Mouse (Mus musculus): Measurements from ENCODE around the gene Irak1bp1. TPM values are rescaled to one million over a fixed set of nuclear protein-coding genes. Genes with fewer than 3 reads are reported as not detected.

Irak1bp1 gene
- 10 to 100 TPM; 21.9 to 24.5 TPM for total RNA-seq (2021)

- no peak for DNase-seq (ENCODE audit: extremely low spot score in 1 of 2, low spot score in 1 of 2)
Observed at GRCm38 (mm10) chr9:82829007-82829689, at the start of gene Irak1bp1. Irak1bp1 (plus strand) TSS chr9:82829540.

GRCm38 (mm10) chr9:82788375-82788774 is 41.0 kb upstream of the Irak1bp1 start:
- DNase-seq (ENCODE audit: extremely low spot score in 1 of 2, low spot score in 1 of 2): no peak

- no peak for DNase-seq (ENCODE audit: extremely low spot score in 1 of 2, low spot score in 1 of 2)
Observed at GRCm38 (mm10) chr9:82800360-82800759, 29.0 kb upstream of the Irak1bp1 start.

DNA sequence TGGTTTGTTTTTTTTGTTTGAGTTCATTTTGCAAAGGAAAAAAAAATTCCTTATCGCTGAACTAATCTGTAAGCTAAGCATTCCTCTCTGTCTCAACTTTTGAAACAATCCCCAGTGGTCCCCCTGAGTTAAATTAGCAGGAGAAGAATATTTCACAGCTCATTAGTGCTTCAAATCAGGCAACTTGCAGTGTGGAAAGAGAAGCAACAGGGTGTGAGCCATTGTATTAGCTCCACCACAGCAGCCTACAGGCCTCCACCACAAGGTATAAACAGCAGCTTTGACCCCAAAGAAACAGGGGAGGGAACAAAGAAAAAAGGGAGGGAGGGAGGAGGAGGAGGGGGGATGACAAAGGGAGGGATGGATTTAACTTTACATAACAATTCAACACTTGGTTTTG is 22.2 kb upstream of the Irak1bp1 start:
- DNase-seq (ENCODE audit: extremely low spot score in 1 of 2, low spot score in 1 of 2): no peak

GRCm38 (mm10) chr9:82807635-82808034 is 21.7 kb upstream of the Irak1bp1 start:
- DNase-seq (ENCODE audit: extremely low spot score in 1 of 2, low spot score in 1 of 2): no peak

- DNase-seq (ENCODE audit: extremely low spot score in 1 of 2, low spot score in 1 of 2): no peak
Observed at GRCm38 (mm10) chr9:82812172-82812963, 17.0 kb upstream of the Irak1bp1 start.

GRCm38 (mm10) chr9:82814536-82814935 is 14.8 kb upstream of the Irak1bp1 start:
- DNase-seq (ENCODE audit: extremely low spot score in 1 of 2, low spot score in 1 of 2): no peak

DNA sequence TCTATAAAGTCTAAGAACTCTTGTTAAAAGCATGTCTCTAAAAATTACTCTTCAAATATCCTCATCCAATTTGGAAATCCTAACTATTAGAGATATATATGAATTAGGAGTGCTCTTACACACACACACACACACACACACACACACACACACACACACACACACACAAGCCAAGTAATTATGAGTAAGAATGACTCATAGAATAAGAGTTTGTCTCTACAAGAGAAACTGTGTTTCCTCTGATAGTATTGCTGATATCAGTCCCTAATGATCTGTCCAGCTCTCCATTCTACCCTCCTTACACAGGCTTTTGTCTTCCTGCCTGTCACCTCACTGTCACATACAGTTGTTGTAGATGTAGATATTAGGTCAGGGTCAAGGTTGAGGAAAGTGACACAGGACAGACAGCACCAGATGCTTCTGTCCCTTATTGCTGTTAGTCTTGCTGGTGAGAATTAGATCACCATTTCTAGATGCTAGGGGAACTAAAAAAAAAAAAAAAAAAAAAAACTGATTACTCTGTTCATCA is 14.0 kb upstream of the Irak1bp1 start:
- no peak for DNase-seq (ENCODE audit: extremely low spot score in 1 of 2, low spot score in 1 of 2)

DNA sequence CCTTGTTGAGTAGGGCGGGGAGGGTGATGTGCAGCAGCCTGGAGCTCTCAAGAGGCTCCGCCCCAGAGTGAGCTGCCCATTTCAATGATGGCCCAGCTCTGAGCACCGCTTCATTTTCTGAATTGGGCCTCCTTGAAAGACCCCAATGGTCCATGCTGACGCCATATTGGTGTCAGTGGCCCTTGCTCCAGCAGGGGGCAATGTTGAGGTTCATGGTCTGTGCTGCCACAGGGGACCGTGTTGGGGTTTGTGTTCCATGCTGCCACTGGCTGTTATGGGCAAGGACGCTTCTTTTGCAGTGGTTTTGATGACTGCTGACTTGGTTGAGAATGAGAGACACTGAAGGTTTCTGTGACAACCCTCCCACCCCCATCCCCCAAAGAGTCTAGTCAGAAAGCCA is 2.9 kb upstream of the Irak1bp1 start:
- no peak for DNase-seq (ENCODE audit: extremely low spot score in 1 of 2, low spot score in 1 of 2)

DNA sequence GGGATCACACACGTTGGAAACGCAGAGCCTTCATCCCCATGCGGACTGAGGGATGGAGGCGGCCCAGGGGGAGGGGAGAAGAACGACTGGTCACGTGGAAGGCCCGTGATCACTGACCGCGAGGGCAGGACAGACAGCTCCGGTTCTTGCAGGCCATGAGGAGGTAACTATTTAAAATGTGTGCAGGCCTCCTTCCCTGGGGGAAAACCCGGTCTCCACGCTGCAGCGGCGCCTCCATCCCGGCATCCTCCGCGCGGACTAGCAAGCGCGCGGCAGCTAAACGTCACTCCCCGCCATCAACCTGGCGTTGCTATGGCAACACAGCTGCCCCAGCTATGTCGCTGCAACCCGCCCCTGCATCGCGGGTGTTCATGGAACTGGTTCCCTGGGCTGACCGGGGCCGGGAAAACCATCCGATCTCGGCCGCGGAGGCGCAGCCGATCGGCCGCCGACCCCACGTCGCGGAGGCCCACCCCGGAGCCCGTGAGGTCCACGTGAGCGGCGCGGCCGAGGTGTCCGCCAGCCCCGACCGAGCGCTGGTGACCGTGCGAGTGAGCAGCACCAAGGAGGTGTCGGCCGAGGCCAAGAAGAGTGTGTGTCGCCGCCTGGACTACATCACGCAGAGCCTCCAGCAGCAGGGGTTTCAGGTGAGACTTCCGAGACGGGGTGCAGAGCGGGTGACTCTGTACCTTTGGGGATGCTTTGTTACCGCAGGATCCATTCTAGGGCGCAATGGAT is 522 bp downstream of the Irak1bp1 start:
- peak; percentile 80 to 86 for DNase-seq (ENCODE audit: extremely low spot score in 1 of 2, low spot score in 1 of 2)

GRCm38 (mm10) chr9:82831891-82832290 is 2.6 kb downstream of the Irak1bp1 start:
- no peak for DNase-seq (ENCODE audit: extremely low spot score in 1 of 2, low spot score in 1 of 2)

DNA sequence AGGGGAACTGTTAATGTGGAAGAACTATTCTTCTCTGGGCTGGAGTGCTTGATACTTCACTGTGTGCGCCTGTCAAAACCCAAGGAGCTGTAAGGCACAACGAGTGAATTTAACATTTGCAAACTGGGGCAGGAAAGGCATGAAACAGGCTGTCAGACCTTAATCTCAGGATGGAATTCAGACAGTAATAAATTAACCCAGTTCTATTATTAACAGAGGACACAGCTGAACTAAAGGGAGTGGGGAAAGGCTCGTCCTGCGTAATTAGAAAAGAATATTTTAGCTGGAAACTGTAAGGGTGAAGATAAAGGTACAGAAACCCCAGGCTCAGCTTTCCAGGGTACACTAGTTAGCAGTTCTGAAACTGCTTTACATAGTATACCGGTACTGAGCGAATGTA is 6.6 kb downstream of the Irak1bp1 start:
- DNase-seq (ENCODE audit: extremely low spot score in 1 of 2, low spot score in 1 of 2): no peak

DNA sequence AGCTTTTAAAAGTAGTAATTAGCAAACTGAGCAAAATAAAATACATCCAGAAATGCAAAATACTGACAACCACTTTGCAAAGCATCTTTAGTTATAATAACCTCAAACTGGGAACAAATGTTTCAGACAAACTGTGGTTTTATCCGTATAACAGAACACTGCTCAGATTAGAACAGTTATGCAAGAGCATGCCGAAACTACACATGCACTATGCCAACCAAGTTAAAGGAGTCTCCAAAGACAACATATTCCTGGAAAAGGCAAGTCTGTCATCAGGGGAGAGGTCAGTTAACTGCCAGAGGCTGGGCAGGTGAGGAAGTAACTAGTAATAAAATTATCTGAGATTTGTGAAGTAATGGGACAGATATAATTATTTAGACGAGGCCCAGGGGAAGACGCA is 13.3 kb downstream of the Irak1bp1 start:
- DNase-seq (ENCODE audit: extremely low spot score in 1 of 2, low spot score in 1 of 2): no peak

DNA sequence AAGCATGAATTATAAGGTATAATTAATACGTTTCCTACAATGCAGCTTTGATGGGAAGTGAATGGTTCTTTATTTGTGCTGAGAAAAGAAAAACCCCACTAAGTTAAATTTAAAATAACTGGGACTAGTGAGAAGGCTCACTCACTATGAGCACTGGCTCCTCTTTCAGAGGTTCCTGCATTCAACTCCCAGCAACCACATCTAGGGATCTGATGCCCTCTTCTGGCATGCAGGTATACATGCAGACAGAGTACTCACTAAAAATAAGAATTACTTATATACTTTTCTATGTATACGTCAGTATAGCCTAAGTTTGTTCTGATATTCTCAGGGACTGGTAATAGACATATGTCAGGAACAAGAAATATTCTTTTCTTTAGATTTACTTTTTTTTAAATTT is 24.7 kb downstream of the Irak1bp1 start:
- DNase-seq (ENCODE audit: extremely low spot score in 1 of 2, low spot score in 1 of 2): no peak

DNA sequence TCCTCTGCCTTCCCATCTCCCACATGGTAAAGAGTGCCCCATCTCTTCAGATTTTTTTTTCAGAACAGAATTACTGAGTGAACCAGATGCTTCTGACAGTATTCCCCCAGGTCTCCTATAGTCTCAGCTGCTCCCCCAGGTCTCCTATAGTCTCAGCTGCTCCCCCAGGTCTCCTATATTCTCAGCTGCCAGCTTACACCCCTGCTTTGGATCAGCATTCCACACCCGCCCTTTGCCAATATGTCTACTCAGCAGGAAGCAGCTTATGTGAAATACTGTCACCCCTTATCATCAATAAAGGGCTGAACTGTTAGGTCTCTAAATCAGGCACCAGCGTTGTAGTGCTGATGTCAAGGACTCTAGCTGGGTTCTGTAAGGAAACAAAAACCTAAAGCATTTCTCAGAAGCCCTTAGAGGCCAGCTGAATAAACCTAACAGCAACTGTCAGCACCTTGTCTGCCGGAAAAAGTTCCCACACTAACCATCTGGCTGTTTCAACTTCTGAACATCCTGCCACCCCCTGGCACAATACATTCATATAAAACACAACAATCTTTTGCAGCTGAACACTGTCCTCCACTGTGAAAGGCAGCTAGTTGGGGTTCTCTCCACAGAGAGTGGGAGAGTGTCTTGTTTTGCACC is 25.8 kb downstream of the Irak1bp1 start:
- DNase-seq (ENCODE audit: extremely low spot score in 1 of 2, low spot score in 1 of 2): no peak

- no peak for DNase-seq (ENCODE audit: extremely low spot score in 1 of 2, low spot score in 1 of 2)
Observed at GRCm38 (mm10) chr9:82856241-82856640, 26.9 kb downstream of the Irak1bp1 start.

GRCm38 (mm10) chr9:82860805-82861204 is 31.5 kb downstream of the Irak1bp1 start:
- no peak for DNase-seq (ENCODE audit: extremely low spot score in 1 of 2, low spot score in 1 of 2)

DNA sequence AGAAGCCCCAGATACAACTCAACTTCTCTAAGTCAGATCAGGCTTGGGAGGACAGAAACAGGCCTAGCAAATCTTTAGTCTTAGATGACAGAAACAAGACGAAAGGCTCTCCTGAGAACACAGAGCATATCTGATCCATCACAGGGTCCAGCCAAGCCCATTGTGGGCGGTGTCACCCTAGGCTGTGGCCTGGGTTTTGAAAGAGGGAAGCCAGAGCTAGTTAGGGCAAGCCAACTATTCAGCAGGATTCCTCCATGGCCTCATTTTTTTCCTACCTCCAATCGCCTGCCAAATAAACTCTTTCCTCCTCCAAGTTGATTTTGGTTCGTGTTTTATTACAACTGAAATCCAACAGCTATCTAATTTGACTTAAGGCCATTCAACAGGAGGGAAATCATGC is 32.0 kb downstream of the Irak1bp1 start:
- DNase-seq (ENCODE audit: extremely low spot score in 1 of 2, low spot score in 1 of 2): no peak

- no peak for DNase-seq (ENCODE audit: extremely low spot score in 1 of 2, low spot score in 1 of 2)
Observed at GRCm38 (mm10) chr9:82861775-82862430, 32.6 kb downstream of the Irak1bp1 start.

GRCm38 (mm10) chr9:82866121-82866520 is 36.8 kb downstream of the Irak1bp1 start:
- no peak for DNase-seq (ENCODE audit: extremely low spot score in 1 of 2, low spot score in 1 of 2)
